Mouse (Mus musculus) layer of hippocampus, adult 9-11 months (tissue): ENCODE results near the gene Plekhm2.

Experiments
- DNase-seq: peaks from one replicate; pipeline ENCODE4 v3.0.0; 2022

The Plekhm2 gene

GRCm38 (mm10) chr4:141628661-141629060 lies 36.0 kb downstream of the Plekhm2 start:
- DNase-seq, result no peak

- no peak for DNase-seq
Measured at GRCm38 (mm10) chr4:141627502-141627901, 37.2 kb downstream of the Plekhm2 start.

GRCm38 (mm10) chr4:141625774-141626550 lies 38.7 kb downstream of the Plekhm2 start:
- DNase-seq, result no peak

- no peak for DNase-seq
Measured at GRCm38 (mm10) chr4:141624983-141625773, 39.5 kb downstream of the Plekhm2 start.

GRCm38 (mm10) chr4:141624134-141624533 lies 40.6 kb downstream of the Plekhm2 start:
- no peak for DNase-seq

GRCm38 (mm10) chr4:141623666-141624065 lies 41.0 kb downstream of the Plekhm2 start, which contains the start of gene Slc25a34:
TSS of gene Slc25a34 (minus strand) at chr4:141623821.
- DNase-seq, result no peak

- no peak for DNase-seq
Measured at GRCm38 (mm10) chr4:141623037-141623436, 41.7 kb downstream of the Plekhm2 start.

- DNase-seq, result no peak
Measured at GRCm38 (mm10) chr4:141622580-141622979, 42.1 kb downstream of the Plekhm2 start.

- DNase-seq, result no peak
Measured at GRCm38 (mm10) chr4:141622091-141622490, 42.6 kb downstream of the Plekhm2 start.

GRCm38 (mm10) chr4:141621297-141621696 lies 43.4 kb downstream of the Plekhm2 start:
- no peak for DNase-seq

- DNase-seq, result no peak
Measured at GRCm38 (mm10) chr4:141619299-141619883, 45.3 kb downstream of the Plekhm2 start.

- DNase-seq, result no peak
Measured at GRCm38 (mm10) chr4:141618565-141619243, 46.0 kb downstream of the Plekhm2 start, which contains the start of gene Tmem82. TSS of gene Tmem82 (minus strand) at chr4:141618633.

GRCm38 (mm10) chr4:141617863-141618564 lies 46.7 kb downstream of the Plekhm2 start:
- no peak for DNase-seq

GRCm38 (mm10) chr4:141617299-141617698 lies 47.4 kb downstream of the Plekhm2 start:
- DNase-seq, result peak; percentile 49

GRCm38 (mm10) chr4:141616811-141617210 lies 47.9 kb downstream of the Plekhm2 start:
- no peak for DNase-seq

- no peak for DNase-seq
Measured at GRCm38 (mm10) chr4:141614946-141615345, 49.8 kb downstream of the Plekhm2 start.

- DNase-seq, result no peak
Measured at GRCm38 (mm10) chr4:141609538-141609937, 55.2 kb downstream of the Plekhm2 start.

GRCm38 (mm10) chr4:141605861-141606260 lies 58.8 kb downstream of the Plekhm2 start, which contains the start of gene Fblim1:
TSS of gene Fblim1 (minus strand) at chr4:141606096.
- peak; percentile 71 for DNase-seq

- no peak for DNase-seq
Measured at GRCm38 (mm10) chr4:141605421-141605820, 59.3 kb downstream of the Plekhm2 start.

GRCm38 (mm10) chr4:141604493-141604892 lies 60.2 kb downstream of the Plekhm2 start:
- DNase-seq, result no peak

- DNase-seq, result no peak
Measured at GRCm38 (mm10) chr4:141603921-141604320, 60.8 kb downstream of the Plekhm2 start.
